Mouse (Mus musculus): Measurements from ENCODE around the gene Plxna4.
A peak's percentile ranks its signal among the peaks of the same experiment; 100 is the strongest.

The Plxna4 gene

DNA sequence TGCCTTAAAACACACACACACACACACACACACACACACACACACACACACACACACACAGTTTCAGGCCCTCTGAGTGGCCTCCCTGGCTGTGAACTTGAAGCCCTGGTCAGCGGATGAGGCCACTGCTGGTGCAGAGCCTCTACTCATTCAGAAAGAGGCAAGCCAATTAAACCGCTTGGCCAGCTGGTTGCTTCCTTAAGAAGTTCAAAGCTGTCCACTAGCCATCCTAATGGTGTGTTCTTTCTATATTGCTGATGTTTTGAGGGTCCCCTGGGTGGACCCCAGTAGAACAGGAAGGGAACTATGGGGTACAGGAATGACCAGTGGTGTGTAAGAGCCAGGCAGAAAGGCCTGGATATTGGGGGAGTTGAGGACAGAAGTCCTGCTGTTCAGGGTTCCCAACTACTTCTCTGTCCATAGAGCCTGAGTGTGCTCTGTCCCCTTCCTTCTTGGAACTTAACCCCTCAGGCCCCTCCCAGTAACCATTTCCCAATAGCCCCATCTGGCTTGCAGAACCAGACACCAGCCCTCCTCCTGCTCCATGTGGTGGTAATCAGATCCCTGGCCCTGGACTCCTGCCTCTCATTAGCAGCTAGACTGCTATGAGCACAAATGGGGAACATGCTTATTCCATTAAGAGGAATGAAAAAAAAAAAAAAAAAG, 408.5 kb downstream of the Plxna4 start:
- no peak for DNase-seq (ENCODE audit: low spot score in 2 of 2)

DNA sequence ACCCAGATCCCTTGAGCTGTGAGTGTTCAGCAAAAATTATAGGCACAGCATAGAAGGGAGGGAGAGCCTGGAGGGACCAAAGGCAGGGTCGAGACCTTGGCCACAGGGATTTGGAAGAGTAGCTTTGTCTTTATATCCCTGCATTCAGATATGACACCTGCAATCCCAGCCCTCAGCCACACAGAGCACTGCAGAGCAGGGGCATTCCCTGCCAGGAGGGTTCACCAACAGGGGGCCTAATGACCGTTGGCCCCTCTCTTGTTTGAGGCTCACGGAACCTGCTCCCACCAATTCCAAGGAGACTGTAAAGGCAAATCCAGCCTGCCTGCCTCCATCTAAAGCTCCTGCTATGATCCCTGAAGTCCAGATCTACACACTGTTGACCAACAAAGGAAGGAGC, 410.1 kb downstream of the Plxna4 start:
- DNase-seq (ENCODE audit: low spot score in 2 of 2): no peak

DNA sequence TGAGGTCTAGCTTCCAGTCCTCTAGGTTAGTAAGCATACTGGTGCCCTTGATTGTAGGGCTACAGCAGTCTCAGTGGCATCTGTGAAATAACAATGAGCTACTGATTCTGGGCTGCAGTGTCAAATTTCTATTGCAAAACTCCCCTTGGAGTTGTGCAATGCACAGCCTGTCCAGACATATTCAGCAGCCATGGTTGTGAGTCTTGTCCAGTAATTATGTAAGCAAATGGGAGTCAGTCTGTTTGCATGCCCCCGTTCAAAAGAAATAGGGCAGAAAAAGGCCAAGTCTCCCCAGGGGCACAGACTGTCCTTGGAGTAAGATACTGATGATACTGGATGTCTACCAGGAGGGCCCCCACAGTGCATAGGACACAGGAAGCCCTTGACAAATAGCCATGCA, 420.3 kb downstream of the Plxna4 start:
- DNase-seq (ENCODE audit: low spot score in 2 of 2): no peak

DNA sequence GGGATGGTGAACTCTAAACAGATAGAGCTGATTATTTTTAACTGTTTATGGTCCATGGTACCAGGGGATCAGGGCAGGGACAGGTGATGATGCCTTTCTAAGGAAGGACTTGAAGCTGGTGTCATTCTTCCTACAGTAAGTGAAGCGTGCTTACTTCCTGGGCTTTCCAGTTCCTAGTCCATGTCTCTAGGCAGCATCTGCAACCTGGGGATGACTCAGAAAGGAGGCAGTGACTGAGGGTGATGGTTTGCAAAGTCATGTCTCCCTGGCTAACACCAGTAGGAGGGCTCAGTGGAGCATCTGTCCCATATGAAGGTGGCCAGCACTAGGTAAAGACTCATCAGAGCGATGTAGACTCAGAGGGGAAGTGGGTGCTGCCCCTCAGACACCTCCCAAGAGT, 427.6 kb downstream of the Plxna4 start:
- no peak for DNase-seq (ENCODE audit: low spot score in 2 of 2)

DNA sequence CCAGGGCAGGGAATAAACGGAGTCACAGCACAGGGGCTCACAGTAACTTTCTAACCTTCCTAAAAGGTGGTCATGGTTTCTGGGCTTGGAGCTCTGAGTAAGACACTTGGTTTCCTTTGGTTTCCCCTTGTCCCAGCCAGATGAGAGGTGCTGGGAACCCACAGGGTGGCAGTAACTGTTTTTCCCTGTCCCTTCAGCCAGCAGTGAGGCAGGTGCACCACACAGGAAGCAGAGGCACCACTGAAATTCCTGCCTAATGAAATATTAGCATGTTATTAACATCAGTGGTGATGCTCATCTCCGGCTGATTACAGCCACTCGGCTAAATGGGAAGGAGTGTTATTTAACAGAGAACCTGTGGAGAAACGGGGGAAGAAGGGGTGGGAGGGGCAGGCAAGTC, 428.1 kb downstream of the Plxna4 start:
- no peak for DNase-seq (ENCODE audit: low spot score in 2 of 2)

DNA sequence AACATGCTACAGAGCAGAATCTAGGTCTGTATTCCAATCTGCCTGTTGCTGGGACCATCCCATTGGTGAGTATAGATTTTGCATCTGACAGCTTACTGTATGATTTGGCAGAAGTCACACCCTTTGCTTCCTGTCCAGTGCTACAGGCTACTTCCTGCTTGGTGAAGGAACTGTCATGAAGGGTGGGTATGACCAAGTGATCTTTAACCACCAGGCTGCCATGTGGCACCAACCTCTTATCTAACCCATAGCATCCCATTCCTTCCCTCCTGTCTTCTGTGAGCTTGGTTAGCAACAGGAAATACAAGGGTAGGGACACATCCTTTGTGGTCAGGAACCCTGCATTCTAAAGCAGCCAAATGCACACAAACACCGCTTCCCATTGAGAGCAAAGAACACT, 429.6 kb downstream of the Plxna4 start:
- DNase-seq (ENCODE audit: low spot score in 2 of 2): peak in 1 of 2 experiments; percentile 2

DNA sequence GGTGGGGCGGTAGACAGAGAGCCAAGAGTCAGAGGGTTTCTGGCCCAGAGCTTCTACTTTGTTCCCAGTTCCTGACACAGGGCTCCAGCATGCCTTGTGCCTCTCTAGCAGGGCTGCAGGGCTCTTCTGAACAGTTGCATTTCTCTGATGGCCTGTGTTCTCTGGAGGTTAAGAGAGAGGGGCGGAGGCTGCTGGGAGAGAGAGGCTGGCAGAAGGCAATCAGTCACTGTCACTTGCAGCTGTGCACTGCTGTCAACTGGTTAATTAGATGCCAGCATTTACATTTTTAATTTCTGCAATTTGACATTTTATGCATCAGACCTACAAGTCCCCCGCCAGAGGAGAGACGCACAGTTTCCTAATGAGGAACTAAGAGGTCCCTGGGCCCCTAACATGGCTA, 434.8 kb downstream of the Plxna4 start:
- no peak for DNase-seq (ENCODE audit: low spot score in 2 of 2)

DNA sequence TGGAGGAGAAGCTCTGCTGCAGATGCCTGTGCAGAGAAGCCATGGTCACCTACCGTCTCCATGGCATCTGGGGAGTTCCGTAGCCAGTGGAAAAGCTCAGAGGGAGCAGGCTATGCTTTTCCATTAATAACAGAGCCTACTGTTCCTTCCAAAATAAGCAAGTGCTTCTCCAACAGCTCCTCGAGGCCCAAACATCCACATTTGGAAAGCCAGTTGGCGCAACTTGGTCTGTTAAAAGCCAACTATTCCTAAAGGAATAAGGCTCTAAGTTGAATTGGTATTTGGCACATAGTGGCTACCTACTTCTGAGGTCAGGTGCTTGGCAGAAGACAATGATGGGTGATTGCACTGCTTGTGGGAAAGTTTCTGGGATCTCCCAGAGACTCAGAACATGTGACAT, 437.2 kb downstream of the Plxna4 start:
- no peak for DNase-seq (ENCODE audit: low spot score in 2 of 2)

DNA sequence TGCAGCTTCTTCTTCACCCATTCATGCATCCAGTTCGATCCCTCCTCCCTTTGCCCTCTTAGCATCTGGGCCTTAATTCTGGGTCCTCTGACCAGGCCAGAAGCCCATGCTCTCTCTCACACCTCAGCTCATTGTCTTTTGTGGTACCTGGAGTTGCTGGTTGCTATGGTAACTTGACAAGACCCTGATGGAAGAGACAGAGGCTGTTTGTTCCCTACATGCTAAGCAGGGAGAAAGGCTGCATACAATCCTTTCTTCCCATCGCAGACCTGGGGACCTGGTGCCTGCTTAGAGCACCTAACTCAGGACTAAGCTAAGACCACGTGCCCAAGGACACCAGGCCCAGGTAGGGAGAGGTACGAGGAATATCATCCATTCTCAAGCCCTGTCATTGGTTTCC, 443.2 kb downstream of the Plxna4 start:
- no peak for DNase-seq (ENCODE audit: low spot score in 2 of 2)

DNA sequence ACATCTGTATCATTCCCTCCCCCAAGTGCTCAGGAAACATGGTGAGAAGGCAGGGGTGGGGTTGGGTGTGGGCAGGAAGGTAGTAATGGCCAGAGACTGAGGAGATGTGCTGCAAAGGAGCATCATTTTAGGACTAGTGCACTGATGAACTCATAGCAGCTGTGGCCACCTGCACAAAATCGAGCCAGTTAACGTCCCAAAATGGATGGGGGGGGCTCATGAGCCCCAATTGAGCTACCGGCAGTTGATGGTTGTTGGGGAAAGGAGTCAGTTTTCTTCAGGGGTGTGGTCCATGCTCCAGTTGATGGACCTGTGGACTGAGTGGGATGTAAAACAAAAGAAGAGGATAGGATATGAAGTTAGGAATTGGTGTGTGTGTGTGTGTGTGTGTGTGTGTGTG, 448.5 kb downstream of the Plxna4 start:
- no peak for DNase-seq (ENCODE audit: low spot score in 2 of 2)

DNA sequence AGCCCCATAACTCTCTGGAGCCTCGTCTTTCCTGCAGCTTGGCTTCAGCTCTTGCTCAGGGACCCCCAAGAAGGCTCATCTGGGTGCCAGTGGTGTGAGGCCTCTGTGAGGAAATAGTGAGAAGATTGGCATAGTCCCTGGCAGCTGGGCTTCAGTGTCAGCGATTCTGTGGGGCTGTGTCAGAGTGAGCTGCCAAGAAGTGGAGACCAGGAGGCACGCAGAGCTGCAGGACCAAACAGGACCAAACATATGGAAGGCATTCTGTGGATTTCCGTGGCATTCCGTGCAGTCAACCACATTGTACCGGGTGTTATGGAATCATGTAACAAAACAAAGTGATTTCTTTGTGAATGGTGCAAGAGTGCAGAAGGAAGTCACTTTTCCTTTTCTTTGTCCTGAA, 461.1 kb downstream of the Plxna4 start:
- DNase-seq (ENCODE audit: low spot score in 2 of 2): no peak

DNA sequence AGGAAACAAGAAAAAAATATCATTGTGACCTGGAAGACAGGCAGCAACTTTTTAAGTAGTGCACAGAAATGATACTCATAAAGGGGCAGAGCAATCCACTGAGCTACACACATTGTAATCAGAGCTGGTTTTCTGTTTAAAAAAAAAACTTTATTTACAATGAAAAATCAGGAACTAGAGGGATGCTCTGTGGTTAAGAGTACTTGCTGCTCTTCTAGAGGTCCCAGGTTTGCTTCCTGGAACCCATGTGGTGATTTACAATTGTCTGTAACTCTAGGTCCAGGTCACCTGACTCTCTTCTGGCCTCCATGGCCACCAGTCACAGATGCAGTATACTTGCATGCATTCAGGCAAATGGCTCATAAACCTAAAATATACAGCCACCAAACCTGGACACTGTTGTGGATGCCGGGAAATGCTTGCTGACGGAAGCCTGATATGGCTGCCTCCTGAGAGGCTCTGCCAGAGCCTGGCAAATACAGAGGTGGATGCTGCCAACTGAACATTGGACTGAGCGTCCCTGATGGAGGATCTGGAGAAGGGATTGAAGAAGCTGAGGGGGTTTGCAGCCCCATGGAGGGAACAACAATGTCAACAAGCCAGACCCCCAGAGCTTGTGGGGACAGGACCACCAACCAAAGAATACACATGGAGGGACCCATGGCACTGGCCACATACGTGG, 465.3 kb downstream of the Plxna4 start:
- DNase-seq (ENCODE audit: low spot score in 2 of 2): no peak

DNA sequence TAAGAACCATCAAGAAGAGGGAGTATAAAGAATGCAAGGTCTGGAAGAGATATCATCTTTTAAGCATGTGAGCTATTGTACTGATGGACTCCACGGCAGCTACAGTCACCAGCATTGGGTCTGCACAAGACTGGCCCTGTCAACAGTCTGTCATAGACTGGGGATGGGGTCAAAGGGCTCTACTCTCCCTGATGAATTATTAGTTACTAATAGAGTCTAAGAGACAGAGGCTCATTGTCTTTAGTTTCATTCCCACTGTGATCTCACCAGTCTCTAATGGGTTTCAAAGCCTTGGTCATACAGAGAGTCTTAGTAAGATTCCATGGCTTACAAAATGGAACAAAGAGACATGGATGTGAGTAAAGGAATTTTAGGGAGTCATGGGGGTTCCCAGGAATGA, 467.1 kb downstream of the Plxna4 start:
- no peak for DNase-seq (ENCODE audit: low spot score in 2 of 2)

DNA sequence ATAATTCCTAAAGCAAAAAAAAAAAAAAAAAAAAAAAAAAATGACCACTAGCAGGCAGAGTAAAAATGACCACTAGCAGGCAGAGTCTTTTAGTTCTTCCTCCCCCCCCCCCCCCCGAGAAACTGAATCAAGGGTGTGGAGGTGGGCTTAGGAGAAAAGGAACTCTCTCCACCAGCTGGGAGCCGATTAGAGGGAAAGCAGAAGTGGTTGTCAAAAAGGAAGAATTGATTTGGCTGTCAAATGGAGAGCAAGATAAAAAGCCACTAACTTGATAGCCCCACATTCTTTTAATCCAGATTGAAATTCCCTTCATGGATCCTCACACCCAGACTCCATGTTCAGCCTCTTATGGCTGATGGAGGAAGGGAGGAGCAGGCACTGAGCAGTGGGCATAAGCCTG, 478.8 kb downstream of the Plxna4 start:
- DNase-seq (ENCODE audit: low spot score in 2 of 2): no peak

DNA sequence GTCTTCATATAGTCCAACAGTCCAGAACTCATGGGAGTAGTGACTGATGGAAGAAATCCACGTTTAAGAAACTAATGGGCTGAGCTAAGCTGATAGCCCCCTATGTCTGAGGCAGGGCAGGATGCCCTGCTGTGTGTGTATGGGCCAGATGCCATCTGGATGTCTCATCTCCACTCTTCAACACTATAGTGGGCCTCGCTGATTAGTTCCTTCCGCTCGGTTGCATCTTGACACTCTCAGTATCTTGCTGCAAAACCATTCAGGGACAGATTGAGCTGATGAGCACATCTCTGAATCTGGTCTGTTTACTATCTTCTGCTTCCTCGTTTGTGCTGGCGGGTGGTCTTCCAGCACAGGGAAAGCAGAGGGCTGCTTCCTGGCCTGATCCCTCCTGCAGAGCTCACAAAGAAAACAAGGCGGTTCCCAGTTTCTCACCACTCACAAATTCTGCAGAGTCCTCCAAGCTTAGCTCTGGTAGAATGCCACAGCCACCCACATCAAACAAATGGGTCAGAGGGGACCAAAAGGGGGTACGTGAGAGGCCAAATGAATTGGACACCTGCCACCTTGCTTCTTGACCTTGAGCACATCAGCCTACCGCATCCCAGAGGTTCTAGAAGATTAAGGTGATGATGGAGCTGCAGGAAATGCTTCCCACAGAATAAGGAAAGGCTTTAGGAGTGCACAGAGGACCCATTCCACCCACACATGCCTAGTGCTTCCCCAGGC, 482.3 kb downstream of the Plxna4 start:
- no peak for DNase-seq (ENCODE audit: low spot score in 2 of 2)
